ENCODE assay signal across 28 mouse cellular contexts in the genomic region with DNA sequence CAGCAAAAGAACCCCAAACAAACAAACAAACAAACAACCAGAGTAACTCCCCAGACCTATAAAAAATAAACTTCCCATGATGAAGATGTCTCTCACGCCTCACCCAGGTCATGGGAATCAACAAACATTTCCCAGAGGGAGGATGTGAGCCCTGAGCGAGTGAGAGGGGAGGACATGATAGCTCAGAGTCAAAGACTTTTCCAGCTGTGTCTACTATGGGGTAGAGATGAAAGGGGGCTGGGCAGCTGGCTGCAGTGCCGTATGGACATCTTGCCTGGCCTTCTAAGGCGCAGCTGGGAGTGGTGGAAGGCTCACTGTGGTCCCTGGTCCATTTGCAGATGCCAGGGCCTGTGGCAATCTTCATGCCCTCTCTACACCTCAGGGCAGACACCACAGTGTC. TPM values are rescaled to one million over a fixed set of nuclear protein-coding genes. Genes with fewer than 3 reads are reported as not detected.
DNase-seq lines count a peak whose midpoint lies in the region; ATAC-seq and TF ChIP-seq lines count a peak whose summit lies in the region.
"Had no signal": no experiment of that assay in that cellular context is flagged by ENCODE, and none has a peak within 500 bp of the region (broad histone marks: within the 10 kb centered on the region; RNA-seq: fewer than 3 reads in every experiment).

No protein-coding gene starts in this region.

- no peaks in the 10 kb centered on the region for H3K9me3 ChIP-seq in lung, embryonic 14.5 days (ENCODE audit: low read depth, low read length)
- H3K9me3 ChIP-seq: embryonic facial prominence, embryonic 10.5 days; embryonic facial prominence, embryonic 13.5 days; forebrain, embryonic 10.5 days; forebrain, embryonic 13.5 days; heart, embryonic 10.5 days had no signal

- TF ChIP-seq CTCF in lung, embryonic 14.5 days (IDR thresholded peaks at IDR 0.05; ENCODE audit: low read depth): no peak
- TF ChIP-seq CTCF in lung, adult 2 months (IDR thresholded peaks at IDR 0.05; ENCODE audit: insufficient read depth, low read length): no peak
- TF ChIP-seq CTCF in cerebellum, adult 2 months (IDR thresholded peaks at IDR 0.05; ENCODE audit: borderline replicate concordance, insufficient read depth, low read depth, low read length): no peak

- no peak overlapping the region for H3K27ac ChIP-seq in lung, embryonic 14.5 days (ENCODE audit: low read depth)
- H3K27ac ChIP-seq in cerebellum, adult 2 months (ENCODE audit: insufficient read depth, low read length): no peak overlapping the region
- H3K27ac ChIP-seq: embryonic facial prominence, embryonic 10.5 days; embryonic facial prominence, embryonic 13.5 days; forebrain, embryonic 10.5 days; forebrain, embryonic 13.5 days; hindbrain, embryonic 14.5 days; hindbrain, postnatal 0 days had no signal

- ATAC-seq in lung, embryonic 14.5 days (ENCODE audit: insufficient read depth): no peak
- ATAC-seq: CD4-positive, CD25-positive, alpha-beta regulatory T cell, adult 4 months; forebrain, embryonic 13.5 days; forebrain, embryonic 16.5 days; hindbrain, postnatal 0 days; inflammation-experienced regulatory T-cells, adult 6 months had no signal

- no peaks in the 10 kb centered on the region for H3K36me3 ChIP-seq in lung, embryonic 14.5 days (ENCODE audit: insufficient read depth)
- H3K36me3 ChIP-seq: embryonic facial prominence, embryonic 10.5 days; embryonic facial prominence, embryonic 13.5 days; forebrain, embryonic 10.5 days; heart, embryonic 10.5 days had no signal

- no peak overlapping the region for H3K4me3 ChIP-seq in lung, embryonic 14.5 days (ENCODE audit: low read depth, low read length)
- no peak overlapping the region for H3K4me3 ChIP-seq in lung, adult 2 months (replicated peaks; ENCODE audit: extremely low read depth, low read depth, low read length)
- no peak overlapping the region for H3K4me3 ChIP-seq in cerebellum, adult 2 months (replicated peaks; ENCODE audit: insufficient read depth, low read depth, low read length)
- H3K4me3 ChIP-seq: embryonic facial prominence, embryonic 10.5 days; embryonic facial prominence, embryonic 13.5 days; erythroblast, embryonic 14.5 days; forebrain, embryonic 10.5 days; forebrain, embryonic 13.5 days; heart, embryonic 10.5 days had no signal

- no peaks in the 10 kb centered on the region for H3K4me1 ChIP-seq in lung, embryonic 14.5 days (ENCODE audit: insufficient read depth)
- no peaks in the 10 kb centered on the region; the same call in 1 of the 2 replicates for H3K4me1 ChIP-seq in lung, adult 2 months (ENCODE audit: control insufficient read depth, insufficient read depth, low read length)
- H3K4me1 ChIP-seq in cerebellum, adult 2 months (ENCODE audit: control insufficient read depth, insufficient read depth, low read length): no peaks in the 10 kb centered on the region
- H3K4me1 ChIP-seq: embryonic facial prominence, embryonic 10.5 days; embryonic facial prominence, embryonic 13.5 days; forebrain, embryonic 10.5 days; forebrain, embryonic 13.5 days; heart, embryonic 10.5 days had no signal

- intact Hi-C loops in heart, postnatal 10 days (cut with DNase I): no loop called here

- H3K4me2 ChIP-seq in lung, embryonic 14.5 days: no peak overlapping the region
- H3K4me2 ChIP-seq: embryonic facial prominence, embryonic 13.5 days; forebrain, embryonic 13.5 days; hindbrain, embryonic 14.5 days had no signal

- DNase-seq in heart, adult 18-20 months: peak; percentile 14 to 29
- DNase-seq in heart, postnatal 10 days: no peak
- DNase-seq in lung, embryonic 14.5 days: peak; percentile 48
- DNase-seq in lung, adult 2 months: no peak
- peak; percentile 59 for DNase-seq in lung, postnatal 10 days
- peak; percentile 12 for DNase-seq in lung, postnatal 25 days (ENCODE audit: low spot score)
- DNase-seq in cerebellum, adult 2 months: no peak
- DNase-seq in layer of hippocampus, adult 9-11 months: no peak
- DNase-seq: adrenal gland, adult 2 months; adrenal gland, postnatal 14 days; cerebellum, adult 11 months; cerebellum, adult 8-10 months; cerebellum, postnatal 10 days; cerebellum, postnatal 36 days; embryo, embryonic 11 days; gastrocnemius, postnatal 36 days; heart, postnatal 4 days had no signal

- H3K9ac ChIP-seq in lung, embryonic 14.5 days: no peak overlapping the region
- H3K9ac ChIP-seq: embryonic facial prominence, embryonic 13.5 days; forebrain, embryonic 13.5 days; hindbrain, embryonic 14.5 days had no signal

- H3K27me3 ChIP-seq in lung, embryonic 14.5 days (ENCODE audit: insufficient read depth, low read length): no peaks in the 10 kb centered on the region
- H3K27me3 ChIP-seq in cerebellum, adult 2 months (ENCODE audit: control insufficient read depth, insufficient read depth, low read length): no peaks in the 10 kb centered on the region
- H3K27me3 ChIP-seq: embryonic facial prominence, embryonic 13.5 days; forebrain, embryonic 13.5 days had no signal

- 48% methylated on average over 4 of the region's 4 CpGs for WGBS in lung, embryonic 14.5 days
- WGBS in lung, adult 2 months: 51% methylated on average over 4 of the region's 4 CpGs
- 74% methylated on average over 4 of the region's 4 CpGs for whole genome bisulfite sequencing in cerebellum, adult 2 months

- no peak for TF ChIP-seq POLR2A in lung, adult 2 months (IDR thresholded peaks at IDR 0.05; ENCODE audit: borderline replicate concordance, extremely low read depth, low read depth, low read length)
- no peak for TF ChIP-seq POLR2A in cerebellum, adult 2 months (IDR thresholded peaks at IDR 0.05; ENCODE audit: borderline replicate concordance, insufficient read depth, low read length)

RNA-seq across cellular contexts. Expression of a gene that starts 45.0 kb away (rescaled TPM):
- total RNA-seq in heart, adult 18-20 months (2021): under 1 TPM; 0.35 to 0.75 TPM
- total RNA-seq in heart, postnatal 10 days (2021): under 1 TPM; 0.55 to 0.69 TPM
- polyA plus RNA-seq in lung, embryonic 14.5 days (2014; fragmentation: Nextera tagmentation; extraction: Ambion mirVana): 0.84 and 0.85 TPM in 2 replicates
- polyA plus RNA-seq in lung, adult 2 months (2012; rRNA removed): 0.16 and 0.36 TPM in 2 replicates
- 0.98 and 1.1 TPM in 2 replicates for polyA plus RNA-seq in cerebellum, adult 2 months (2012; rRNA removed)
- total RNA-seq: gastrocnemius, postnatal 36 days had no signal
- polyA plus RNA-seq: adrenal gland, adult 2 months; erythroblast, embryonic 14.5 days had no signal

RNA-seq across cellular contexts. Expression of a gene that starts 57.3 kb away (rescaled TPM):
- total RNA-seq in heart, adult 18-20 months (2021): 1 to 10 TPM; 3.2 to 4.6 TPM
- total RNA-seq in heart, postnatal 10 days (2021): 1 to 10 TPM; 4.8 to 6.9 TPM
- polyA plus RNA-seq in lung, embryonic 14.5 days (2014; fragmentation: Nextera tagmentation; extraction: Ambion mirVana): 0.53 and 0.64 TPM in 2 replicates
- 18.5 and 20.9 TPM in 2 replicates for polyA plus RNA-seq in lung, adult 2 months (2012; rRNA removed)
- polyA plus RNA-seq in cerebellum, adult 2 months (2012; rRNA removed): 46.2 and 51.5 TPM in 2 replicates
- polyA plus RNA-seq: heart, embryonic 10.5 days had no signal

Comparison
In these comparisons a context has a peak if more than half of its experiments do, and no peak if none do; other contexts are left out.
1. DNase-seq: peak in heart, adult 18-20 months (2 of 2), lung, embryonic 14.5 days (single experiment), lung, postnatal 10 days (single experiment) and lung, postnatal 25 days (single experiment); none in heart, postnatal 10 days (0 of 2), lung, adult 2 months (single experiment), cerebellum, adult 2 months (0 of 2) and layer of hippocampus, adult 9-11 months (single experiment).
2. RNA of a gene that starts 57.3 kb away (polyA plus RNA-seq): 46.2 to 51.5 TPM in cerebellum, adult 2 months and 18.5 to 20.9 TPM in lung, adult 2 months; 0.53 to 0.64 TPM in lung, embryonic 14.5 days; every median in the first group is over 10 times any median in the second.